Mouse (Mus musculus): Measurements from ENCODE around the gene Nnat. TPM values are rescaled to one million over a fixed set of nuclear protein-coding genes. Genes with fewer than 3 reads are reported as not detected.

The Nnat gene
- total RNA-seq, 2 experiments from 2014 or later: 184 to 187 TPM

- no peak for DNase-seq
Observed at GRCm38 (mm10) chr2:157601435-157601839, 41.6 kb downstream of the Nnat start.

- DNase-seq: peak; percentile 90
Observed at GRCm38 (mm10) chr2:157605025-157605675, 45.3 kb downstream of the Nnat start.

- DNase-seq: no peak
Observed at GRCm38 (mm10) chr2:157607542-157608236, 47.8 kb downstream of the Nnat start.

GRCm38 (mm10) chr2:157611735-157612134 is 51.9 kb downstream of the Nnat start:
- no peak for DNase-seq

Small RNA genes lying within 50 kb of the gene (microRNA-seq; reads per million reads assigned to microRNA genes)
- not detected for gene Gm23134

Other genes with a start within 250 kb of the Nnat start
- not detected for gene Ghrh, start 212.6 kb upstream of the Nnat start, total RNA-seq (2021)
- gene Manbal, start 192.5 kb upstream of the Nnat start, total RNA-seq (2021): 10 to 100 TPM; 34.8 to 35.7 TPM
- 10 to 100 TPM; 18.9 to 21.8 TPM for gene Src, start 141.6 kb upstream of the Nnat start, total RNA-seq (2021)
- 10 to 100 TPM; 79.7 to 99.3 TPM for gene Blcap, start 11.2 kb downstream of the Nnat start, total RNA-seq (2021)
- 10 to 100 TPM; 20.6 to 22.6 TPM for gene Ctnnbl1, start 177.3 kb downstream of the Nnat start, total RNA-seq (2021)